Mouse (Mus musculus) olfactory bulb, adult 2 months (tissue): ENCODE measurements around the gene Galnt18.

Source experiments
- CTCF ChIP-seq: fragments of 200-500 bp; IDR thresholded peaks from 2 replicates; pipeline ENCODE4 v1.5.1; 2012; ENCODE audit warnings: low read depth, mild to moderate bottlenecking, low read length, moderate library complexity; ENCODE audit not compliant: insufficient read depth
- POLR2A ChIP-seq: fragments of 200-500 bp; IDR thresholded peaks from 2 replicates; pipeline ENCODE4 v1.6.1; 2012; ENCODE audit warnings: mild to moderate bottlenecking, low read depth, low read length, moderate library complexity; ENCODE audit not compliant: insufficient read depth

DNA sequence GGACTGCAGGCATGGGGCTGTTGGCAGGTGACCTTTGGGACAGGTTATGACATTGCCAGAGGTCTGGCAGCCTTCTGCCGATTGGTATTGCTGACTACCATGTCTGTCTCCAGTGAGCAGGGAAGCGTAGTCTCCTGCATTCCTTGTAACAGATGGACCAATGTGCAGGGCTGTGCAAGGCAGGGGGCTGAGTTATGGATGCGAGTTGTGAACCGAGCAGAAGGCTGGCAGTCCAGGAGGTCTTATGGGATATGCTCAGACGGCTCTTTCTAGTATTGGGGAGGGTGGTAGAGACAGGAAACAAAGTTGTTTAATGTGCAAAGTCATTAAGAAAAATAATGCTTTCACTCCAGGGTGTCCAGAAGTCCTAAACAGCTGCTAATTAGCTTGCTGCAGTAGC lies 312.1 kb downstream of the Galnt18 start:
- TF ChIP-seq CTCF (no peak), POLR2A (no peak)
